Mouse (Mus musculus) heart, postnatal 0 days (tissue): Measurements from ENCODE around the gene 9930021J03Rik.

Experiments used
- CTCF ChIP-seq: IDR thresholded peaks from 2 replicates; pipeline ENCODE4 v1.5.1; 2016; ENCODE audit warnings: antibody characterized with exemption, control low read depth, low read depth
- EP300 ChIP-seq: IDR thresholded peaks from 2 replicates; pipeline ENCODE4 v1.6.1; 2016; ENCODE audit warnings: antibody characterized with exemption, low read depth

GRCm38 (mm10) chr19:29853711-29854110, 47.9 kb upstream of the 9930021J03Rik start:
- no peak for TF ChIP-seq EP300
- no peak for TF ChIP-seq CTCF
